Mouse (Mus musculus) A20 (cell line): ENCODE measurements around the gene Olfr250.
"Not testable (repeated sequence)": the region's sequence is repeated elsewhere in the genome, so short reads cannot be mapped to it uniquely, and the experiment has no call there.

Source experiments
- DNase-seq: peaks from one replicate; pipeline ENCODE4 v3.0.0-alpha.2; 2011; ENCODE audit warnings: low read depth, low spot score

The Olfr250 gene

DNA sequence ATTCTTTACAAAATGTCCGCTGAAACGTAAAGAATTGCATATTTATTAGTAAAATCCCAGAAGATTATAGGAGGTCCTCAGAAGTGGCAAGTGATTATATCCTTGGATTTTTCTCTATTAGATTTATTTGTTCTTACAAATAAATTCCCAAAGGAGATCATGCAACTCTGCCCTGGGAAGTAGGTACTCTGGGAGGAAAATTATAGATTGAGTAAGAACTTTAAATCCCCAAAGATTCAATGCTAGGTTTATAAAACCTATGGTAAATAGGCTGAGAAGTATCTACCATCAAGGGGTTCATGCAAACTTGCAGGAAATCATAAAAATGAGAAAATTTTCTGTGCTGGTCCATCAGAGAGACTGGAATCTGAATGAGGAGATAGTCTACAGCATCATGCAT, at the start of gene Olfr250:
Olfr250 (plus strand) TSS at position 301 of the 400 bp plus-strand sequence.
- no peak for DNase-seq

DNA sequence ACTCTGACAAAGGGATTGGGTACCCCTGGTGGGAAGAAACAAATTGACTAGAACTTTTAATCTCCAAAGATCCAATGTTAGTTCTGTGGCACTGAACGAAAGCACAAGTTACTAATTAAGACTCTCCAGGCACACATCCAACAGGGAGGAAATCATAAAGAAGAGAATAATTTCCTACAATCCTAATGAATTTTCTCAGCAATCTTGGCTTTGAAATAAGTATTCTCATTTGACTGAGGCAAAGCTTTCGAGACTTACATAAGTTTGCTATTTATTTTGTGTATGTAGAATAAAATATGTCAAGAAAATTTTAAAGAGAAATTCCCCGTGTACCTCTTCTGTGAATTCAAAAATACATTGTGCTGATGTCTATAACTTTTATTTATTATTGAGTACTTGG, 37.9 kb upstream of the Olfr250 start, which contains the start of gene Olfr25:
Olfr25 (plus strand) TSS at position 301 of the 400 bp plus-strand sequence.
- no peak for DNase-seq

DNA sequence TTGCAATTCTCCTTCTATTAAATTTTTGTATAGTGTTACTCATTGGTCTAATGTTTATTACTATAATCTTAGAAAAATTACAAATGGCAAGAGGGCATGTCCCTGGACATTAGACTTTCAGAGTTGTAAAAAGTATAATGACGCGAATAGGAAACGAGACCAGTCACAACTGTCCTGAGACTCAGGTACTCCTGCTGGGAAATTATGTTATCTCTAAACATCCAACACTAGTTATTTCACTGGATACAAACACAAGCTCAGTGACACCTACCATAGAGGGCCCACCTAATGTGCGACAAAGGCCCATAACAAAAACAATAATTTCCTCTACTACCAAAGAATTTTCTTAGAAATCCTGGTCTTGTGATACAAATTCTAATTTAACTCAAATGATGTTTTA, 18.6 kb upstream of the Olfr250 start, which contains the start of gene Olfr898:
Olfr898 (plus strand) TSS at position 301 of the 400 bp plus-strand sequence.
- DNase-seq: no peak

DNA sequence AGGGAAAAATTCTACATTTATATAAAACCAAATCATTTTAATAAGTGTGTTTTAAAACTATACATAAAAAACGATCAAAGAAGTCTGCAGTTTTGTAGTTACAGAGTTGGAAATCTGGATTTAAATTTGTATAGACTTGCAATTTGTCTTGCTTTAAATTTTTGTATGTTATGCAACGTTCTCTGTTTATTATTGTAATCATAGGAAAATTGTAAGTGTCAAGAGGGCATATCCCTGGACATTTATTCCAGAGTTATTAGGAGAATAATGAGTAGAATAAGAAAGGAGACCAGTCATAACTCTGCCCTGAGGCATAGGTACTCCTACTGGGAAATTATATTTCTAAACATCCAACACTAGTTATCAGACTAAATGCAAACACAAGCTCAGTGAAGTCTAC, 10.1 kb downstream of the Olfr250 start, which contains the start of gene Olfr251:
Olfr251 (plus strand) TSS at position 301 of the 400 bp plus-strand sequence.
- DNase-seq: no peak

DNA sequence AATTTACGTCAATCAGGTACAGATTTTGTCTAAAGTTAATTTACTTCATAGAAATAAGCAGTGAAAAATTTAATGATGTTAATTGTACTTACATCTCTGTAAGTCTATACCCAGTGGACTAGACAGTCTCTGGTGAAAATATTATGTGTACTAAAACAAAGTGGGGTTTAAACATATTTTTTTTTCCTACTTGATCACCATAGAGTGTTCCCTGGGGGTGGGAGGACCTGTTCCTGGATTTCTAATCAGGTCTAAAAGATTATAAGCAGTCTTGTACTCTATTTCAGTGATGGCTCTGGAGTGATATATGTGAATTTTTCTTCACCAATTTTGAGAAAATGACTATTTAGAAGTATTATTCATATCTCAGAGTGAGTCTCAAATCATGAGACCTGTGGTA, 34.7 kb downstream of the Olfr250 start, which contains the start of gene Olfr147:
Olfr147 (plus strand) TSS at position 301 of the 400 bp plus-strand sequence.
- no peak for DNase-seq

DNA sequence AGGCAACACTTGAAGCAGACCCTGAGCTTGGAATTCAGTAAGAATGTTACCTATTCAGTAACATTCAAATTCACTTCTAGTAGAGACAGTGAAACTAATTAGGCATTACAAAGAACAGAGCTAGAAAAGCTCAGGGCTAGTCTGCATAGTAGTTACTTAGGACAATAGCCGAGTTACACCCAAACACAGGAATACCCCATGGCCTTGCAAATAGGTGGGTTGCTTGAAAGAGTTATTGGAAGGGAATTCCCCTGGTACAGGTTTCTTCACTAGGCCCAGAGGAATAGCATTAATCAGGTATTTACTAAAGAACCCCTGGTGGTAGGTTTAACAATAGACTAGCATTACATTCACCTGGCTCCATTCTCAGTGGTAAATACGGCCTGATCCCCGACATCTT, 40.8 kb downstream of the Olfr250 start:
- not testable (repeated sequence) for DNase-seq

DNA sequence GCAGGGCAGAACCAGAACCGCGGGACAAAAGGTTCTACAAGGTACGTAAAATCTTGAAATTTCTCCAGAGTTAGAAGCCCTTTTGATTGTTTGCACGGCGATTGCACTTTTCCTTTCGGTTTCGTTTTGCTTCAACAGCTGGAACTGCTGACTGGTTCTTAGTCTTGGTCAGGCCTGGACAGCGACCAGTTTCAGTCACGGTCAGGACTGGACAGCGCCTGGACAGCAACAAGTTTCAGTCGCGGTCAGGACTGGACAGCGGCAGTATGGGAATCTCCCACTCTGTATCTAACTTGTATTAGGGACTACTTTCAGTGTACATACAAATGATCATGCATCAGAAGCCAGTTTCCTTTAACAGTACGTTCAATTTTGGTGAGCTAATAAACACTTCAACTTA, 46.8 kb downstream of the Olfr250 start:
- DNase-seq: not testable (repeated sequence)
